Mouse (Mus musculus): ENCODE data around the gene Hp. TPM values are rescaled to one million over a fixed set of nuclear protein-coding genes. Genes with fewer than 3 reads are reported as not detected.

Hp gene
- polyA plus RNA-seq, 1 experiment, result 0.74 TPM

DNA sequence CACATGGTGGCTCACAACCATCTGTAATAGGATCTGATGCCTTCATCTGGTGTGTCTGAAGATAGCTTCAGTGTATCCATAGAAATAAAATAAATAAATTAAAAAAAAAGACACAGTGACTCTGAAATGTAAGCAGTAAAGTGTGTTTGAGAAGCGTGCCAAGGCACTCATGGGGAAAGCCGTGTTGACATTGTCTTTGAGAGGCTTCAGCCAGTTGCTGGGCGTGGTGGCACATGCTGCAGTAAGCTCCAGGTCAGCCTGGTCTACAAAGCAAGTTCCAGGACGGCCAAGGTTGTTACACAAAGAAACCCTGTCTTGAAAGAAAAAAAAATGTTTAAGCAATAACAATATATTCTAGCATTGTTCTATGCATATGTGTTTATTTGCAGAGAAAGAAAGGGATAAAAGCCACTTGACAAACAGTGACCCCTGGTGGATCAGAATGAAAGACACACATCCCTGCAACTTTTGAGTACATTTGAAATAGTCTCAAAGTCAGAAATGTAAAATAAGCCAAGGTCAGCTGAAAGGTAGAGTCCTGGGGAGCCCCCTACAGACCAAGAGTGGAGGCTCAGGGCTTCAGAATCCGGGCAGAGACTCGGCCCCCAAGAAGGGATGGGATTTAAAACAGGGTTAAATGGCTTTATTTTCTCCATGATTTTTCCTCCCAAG is 14.3 kb upstream of the Hp start:
- H3K4me3 ChIP-seq (ENCODE audit: insufficient read depth, low read length), result no peak overlapping the region
- H3K27ac ChIP-seq (ENCODE audit: insufficient read depth, low read depth, low read length), result no peak overlapping the region
- no peaks in the 10 kb centered on the region for H3K4me1 ChIP-seq (ENCODE audit: control insufficient read depth, insufficient read depth, low read length)
- TF ChIP-seq CTCF (IDR thresholded peaks at IDR 0.05; ENCODE audit: low read depth, low read length) (no peak; the same call in 1 of the 2 replicates), POLR2A (IDR thresholded peaks at IDR 0.05; ENCODE audit: borderline replicate concordance, low read depth, low read length) (no peak)

DNA sequence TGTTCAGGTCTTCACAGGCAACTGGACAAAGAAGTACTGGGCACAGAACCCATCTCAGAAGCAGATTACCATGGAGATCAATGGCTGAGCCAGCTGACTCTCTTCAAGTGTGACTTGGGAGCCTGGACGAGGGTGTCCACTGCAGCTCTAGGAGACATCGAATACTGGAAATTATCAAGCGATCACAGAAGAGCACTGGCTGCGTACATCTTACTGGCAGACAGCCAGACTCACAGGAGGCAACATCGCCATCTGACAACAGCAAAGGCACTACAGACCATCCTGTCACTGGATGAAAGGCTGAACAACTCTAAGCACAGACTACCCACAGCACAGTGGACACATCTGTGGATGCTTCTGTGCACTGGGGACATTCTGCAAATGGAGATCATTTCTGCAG is 13.2 kb upstream of the Hp start:
- TF ChIP-seq POLR2A (IDR thresholded peaks at IDR 0.05; ENCODE audit: borderline replicate concordance, low read depth, low read length) (no peak), CTCF (IDR thresholded peaks at IDR 0.05; ENCODE audit: low read depth, low read length) (no peak)
- H3K27ac ChIP-seq (ENCODE audit: insufficient read depth, low read depth, low read length), result no peak overlapping the region

GRCm38 (mm10) chr8:109591367-109591766 is 12.4 kb upstream of the Hp start:
- no peak overlapping the region for H3K27ac ChIP-seq (ENCODE audit: insufficient read depth, low read depth, low read length)
- no peak overlapping the region for H3K4me3 ChIP-seq (ENCODE audit: insufficient read depth, low read length)
- TF ChIP-seq CTCF (IDR thresholded peaks at IDR 0.05; ENCODE audit: low read depth, low read length) (no peak), POLR2A (IDR thresholded peaks at IDR 0.05; ENCODE audit: borderline replicate concordance, low read depth, low read length) (no peak)

More for the DNA sequence above, 13.2 kb upstream of the Hp start:
- H3K4me1 ChIP-seq (ENCODE audit: control insufficient read depth, insufficient read depth, low read length), result no peaks in the 10 kb centered on the region
- no peak overlapping the region for H3K4me3 ChIP-seq (ENCODE audit: insufficient read depth, low read length)

DNA sequence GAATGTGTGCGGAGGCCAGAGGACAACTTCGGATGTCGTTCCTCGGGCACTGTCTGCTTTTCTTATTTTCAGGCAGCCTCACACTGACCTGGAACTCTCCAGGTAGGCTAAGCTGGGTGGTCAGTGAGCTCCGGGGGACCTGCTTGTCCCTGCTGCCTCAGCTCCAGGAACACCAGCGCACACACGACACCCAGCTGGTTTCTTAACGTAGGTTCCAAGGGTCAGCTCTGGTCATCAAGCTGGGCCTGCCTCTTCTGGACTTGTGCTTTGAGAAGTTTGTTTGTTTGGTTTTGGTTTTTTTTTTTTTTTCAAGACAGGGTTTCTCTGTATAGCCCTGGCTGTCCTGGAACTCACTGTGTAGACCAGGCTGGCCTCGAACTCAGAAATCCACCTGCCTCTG is 11.9 kb upstream of the Hp start:
- Histone ChIP-seq H3K4me3 (ENCODE audit: insufficient read depth, low read length) (no peak overlapping the region), H3K27ac (ENCODE audit: insufficient read depth, low read depth, low read length) (no peak overlapping the region)
- TF ChIP-seq CTCF (IDR thresholded peaks at IDR 0.05; ENCODE audit: low read depth, low read length), result no peak
- no peak for TF ChIP-seq POLR2A (IDR thresholded peaks at IDR 0.05; ENCODE audit: borderline replicate concordance, low read depth, low read length)

More at GRCm38 (mm10) chr8:109591367-109591766, 12.4 kb upstream of the Hp start:
- H3K4me1 ChIP-seq (ENCODE audit: control insufficient read depth, insufficient read depth, low read length), result no peaks in the 10 kb centered on the region; the same call in 1 of the 2 replicates

GRCm38 (mm10) chr8:109586972-109587504 is 8.1 kb upstream of the Hp start:
- Histone ChIP-seq H3K4me3 (ENCODE audit: insufficient read depth, low read length) (no peak overlapping the region), H3K27ac (ENCODE audit: insufficient read depth, low read depth, low read length) (no peak overlapping the region), H3K4me1 (ENCODE audit: control insufficient read depth, insufficient read depth, low read length) (peaks cover 17% of the 10 kb centered on the region)
- TF ChIP-seq POLR2A (IDR thresholded peaks at IDR 0.05; ENCODE audit: borderline replicate concordance, low read depth, low read length) (no peak), CTCF (IDR thresholded peaks at IDR 0.05; ENCODE audit: low read depth, low read length) (no peak)

More for the DNA sequence above, 11.9 kb upstream of the Hp start:
- H3K4me1 ChIP-seq (ENCODE audit: control insufficient read depth, insufficient read depth, low read length), result peaks cover 2% of the 10 kb centered on the region

DNA sequence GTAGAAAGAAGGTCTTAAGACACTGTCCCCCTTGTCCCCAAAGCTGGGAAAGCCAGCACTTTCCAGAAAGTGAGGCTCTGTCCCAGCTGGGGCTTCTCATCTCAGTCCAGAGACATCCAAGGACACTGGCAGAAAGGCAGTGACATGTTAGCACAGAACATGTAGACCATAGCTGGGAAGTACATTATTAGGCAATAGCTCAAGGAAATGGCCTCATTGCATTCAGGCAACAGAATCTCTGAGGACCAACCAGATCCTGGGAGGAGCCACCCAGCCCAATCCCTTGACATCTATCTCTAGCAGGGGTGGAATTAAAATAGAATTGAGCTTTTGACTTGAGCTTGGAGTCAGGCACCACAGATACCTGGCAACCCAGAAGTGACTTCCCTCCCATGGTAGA is 6.7 kb upstream of the Hp start:
- H3K27ac ChIP-seq (ENCODE audit: insufficient read depth, low read depth, low read length), result peak overlapping the region; percentile 29
- H3K4me1 ChIP-seq (ENCODE audit: control insufficient read depth, insufficient read depth, low read length), result peaks cover 17% of the 10 kb centered on the region
- H3K4me3 ChIP-seq (ENCODE audit: insufficient read depth, low read length), result no peak overlapping the region
- TF ChIP-seq POLR2A (IDR thresholded peaks at IDR 0.05; ENCODE audit: borderline replicate concordance, low read depth, low read length) (no peak), CTCF (IDR thresholded peaks at IDR 0.05; ENCODE audit: low read depth, low read length) (no peak)

DNA sequence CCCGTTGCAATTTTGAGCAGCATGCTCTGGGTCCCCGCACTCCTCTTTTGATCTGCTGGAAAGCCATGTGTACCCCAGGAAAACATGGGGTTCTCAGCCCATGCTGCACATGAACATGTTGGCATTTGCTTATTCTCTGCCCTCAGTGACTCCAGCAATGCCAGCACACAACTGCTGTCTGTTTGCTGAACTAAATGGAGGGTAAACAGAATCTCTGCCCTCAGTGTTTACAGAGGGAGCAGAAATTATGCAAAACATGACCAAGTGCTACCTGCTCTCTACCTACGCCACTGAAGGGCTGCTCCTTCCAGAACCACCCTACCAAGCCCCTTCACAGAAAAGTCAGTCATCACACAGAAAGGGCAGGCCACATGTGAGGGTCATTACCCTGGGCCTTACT is 5.9 kb upstream of the Hp start:
- H3K4me1 ChIP-seq (ENCODE audit: control insufficient read depth, insufficient read depth, low read length), result peaks cover 17% of the 10 kb centered on the region
- TF ChIP-seq CTCF (IDR thresholded peaks at IDR 0.05; ENCODE audit: low read depth, low read length) (no peak), POLR2A (IDR thresholded peaks at IDR 0.05; ENCODE audit: borderline replicate concordance, low read depth, low read length) (no peak)
- no peak overlapping the region for H3K4me3 ChIP-seq (ENCODE audit: insufficient read depth, low read length)
- peak overlapping the region; percentile 29; the same call in 1 of the 2 replicates for H3K27ac ChIP-seq (ENCODE audit: insufficient read depth, low read depth, low read length)

- TF ChIP-seq POLR2A (IDR thresholded peaks at IDR 0.05; ENCODE audit: borderline replicate concordance, low read depth, low read length) (no peak), CTCF (IDR thresholded peaks at IDR 0.05; ENCODE audit: low read depth, low read length) (no peak)
- Histone ChIP-seq H3K4me3 (ENCODE audit: insufficient read depth, low read length) (no peak overlapping the region), H3K27ac (ENCODE audit: insufficient read depth, low read depth, low read length) (no peak overlapping the region), H3K4me1 (ENCODE audit: control insufficient read depth, insufficient read depth, low read length) (peaks cover 21% of the 10 kb centered on the region)
These were observed 5.3 kb upstream of the Hp start for GRCm38 (mm10) chr8:109584293-109584692.

DNA sequence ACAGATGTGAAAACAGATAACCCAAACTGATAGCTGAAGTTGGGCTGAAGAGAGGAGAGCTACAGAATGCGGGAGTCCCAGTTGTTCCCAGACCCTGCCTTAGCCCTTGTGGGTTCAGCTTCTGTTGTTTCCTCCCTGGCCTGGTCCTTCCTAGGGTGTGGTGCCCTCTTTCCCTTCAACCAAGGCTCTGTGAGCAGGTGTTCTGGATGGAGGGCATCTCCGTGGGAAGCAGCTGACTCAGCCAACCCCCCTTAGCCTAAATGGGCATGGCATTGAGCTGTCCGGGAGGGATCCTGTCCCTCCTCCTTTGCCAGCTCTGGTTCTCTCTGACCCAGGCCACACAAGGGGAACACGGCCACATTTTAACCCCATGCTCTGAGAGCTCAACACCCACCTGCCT is 2.7 kb downstream of the Hp start:
- no peak overlapping the region for H3K4me3 ChIP-seq (ENCODE audit: insufficient read depth, low read length)
- no peak for TF ChIP-seq POLR2A (IDR thresholded peaks at IDR 0.05; ENCODE audit: borderline replicate concordance, low read depth, low read length)
- no peak for TF ChIP-seq CTCF (IDR thresholded peaks at IDR 0.05; ENCODE audit: low read depth, low read length)
- peaks cover 10% of the 10 kb centered on the region for H3K4me1 ChIP-seq (ENCODE audit: control insufficient read depth, insufficient read depth, low read length)
- no peak overlapping the region for H3K27ac ChIP-seq (ENCODE audit: insufficient read depth, low read depth, low read length)

DNA sequence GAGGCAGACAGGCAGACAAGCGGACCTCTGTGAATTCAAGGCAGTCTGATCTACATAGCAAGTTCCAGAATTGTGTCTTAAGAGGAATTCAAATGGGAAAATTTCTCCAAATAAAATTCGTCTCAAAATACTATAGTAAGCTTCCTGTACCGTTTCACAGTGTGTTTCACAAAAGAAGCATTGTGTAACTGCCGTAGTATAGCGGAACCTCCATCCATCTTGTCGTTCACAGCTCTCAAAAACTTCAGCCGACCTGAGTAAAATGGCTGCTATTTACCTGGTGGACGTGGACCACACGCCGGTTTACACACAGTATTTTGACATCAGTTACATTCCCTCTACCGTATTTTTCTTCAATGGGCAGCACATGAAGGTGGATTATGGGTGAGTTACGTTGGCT is 7.8 kb downstream of the Hp start:
- peaks cover 9% of the 10 kb centered on the region for H3K4me1 ChIP-seq (ENCODE audit: control insufficient read depth, insufficient read depth, low read length)
- H3K4me3 ChIP-seq (ENCODE audit: insufficient read depth, low read length), result no peak overlapping the region
- no peak overlapping the region for H3K27ac ChIP-seq (ENCODE audit: insufficient read depth, low read depth, low read length)
- no peak for TF ChIP-seq CTCF (IDR thresholded peaks at IDR 0.05; ENCODE audit: low read depth, low read length)
- no peak for TF ChIP-seq POLR2A (IDR thresholded peaks at IDR 0.05; ENCODE audit: borderline replicate concordance, low read depth, low read length)
